Mouse (Mus musculus) megakaryocyte progenitor cell, adult 5-6 weeks (primary cell): ENCODE measurements around the gene Psg17. TPM values are rescaled to one million over a fixed set of nuclear protein-coding genes. Genes with fewer than 3 reads are reported as not detected.
"Not testable (repeated sequence)": the region's sequence is repeated elsewhere in the genome, so short reads cannot be mapped to it uniquely, and the experiment has no call there.

Experiments used
- ATAC-seq: replicated peaks from 2 replicates; pipeline ENCODE4 v1.8.0; 2016; ENCODE audit warnings: mild to moderate bottlenecking, moderate TSS enrichment, inconsistent platforms; ENCODE audit not compliant: poor library complexity
- total RNA-seq, 2 experiments: library from RNA; stranded (forward) in 1 of 2; stranded (reverse) in 1 of 2; fragments of 157-497, 149-512 nt in 1 of 2; fragments of 200-1000 nt in 1 of 2; gene quantifications; 2 replicates each; pipeline versions ENCODE4 v1.2.3 to v1.2.4; 2015 to 2017

Psg17 gene
- total RNA-seq (2015) (not detected in 2 replicates), total RNA-seq (2017) (not detected in 2 replicates)

DNA sequence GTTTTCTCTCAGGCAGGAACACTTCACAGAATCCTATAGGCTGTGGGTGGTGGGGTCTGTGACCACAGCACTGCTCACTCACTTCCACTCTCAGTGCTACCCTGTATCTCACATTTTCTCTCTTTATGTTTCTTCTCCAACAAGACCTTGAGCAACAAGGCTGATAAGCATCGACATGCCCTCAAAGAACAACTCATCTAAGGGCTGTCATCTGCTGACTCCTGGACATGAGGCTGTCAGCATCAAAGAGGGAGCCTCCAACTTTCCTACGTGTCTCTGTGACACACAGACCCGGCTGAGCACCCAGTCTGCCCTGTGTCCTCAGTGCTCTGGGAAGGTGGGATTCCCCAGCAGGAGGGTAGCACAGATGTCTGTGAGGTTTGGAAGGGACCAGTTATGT is at the start of gene Psg17:
TSS of gene Psg17 (minus strand) at position 101 of the 400 bp plus-strand sequence.
- ATAC-seq = no peak

DNA sequence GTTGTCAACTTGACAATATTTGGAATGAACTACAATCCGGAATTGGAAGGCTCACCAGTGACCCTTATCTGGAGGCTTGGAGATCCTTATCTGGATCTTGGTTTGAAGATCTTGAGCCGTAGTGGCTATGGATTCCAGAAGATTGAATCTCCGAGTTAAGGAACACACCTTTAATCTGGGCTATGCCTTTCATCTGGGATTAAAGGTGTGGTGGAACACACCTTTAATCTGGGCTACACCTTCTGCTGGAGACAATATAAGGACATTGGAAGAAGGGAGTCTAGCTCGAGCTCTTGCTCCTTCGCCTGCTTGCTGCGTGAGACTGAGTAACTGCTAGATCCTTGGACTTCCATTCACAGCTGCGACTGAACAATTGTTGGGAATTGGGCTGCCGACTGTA is 49.6 kb upstream of the Psg17 start, which contains the start of gene Pglyrp1:
TSS of gene Pglyrp1 (plus strand) at position 301 of the 400 bp plus-strand sequence.
- ATAC-seq = not testable (repeated sequence)

DNA sequence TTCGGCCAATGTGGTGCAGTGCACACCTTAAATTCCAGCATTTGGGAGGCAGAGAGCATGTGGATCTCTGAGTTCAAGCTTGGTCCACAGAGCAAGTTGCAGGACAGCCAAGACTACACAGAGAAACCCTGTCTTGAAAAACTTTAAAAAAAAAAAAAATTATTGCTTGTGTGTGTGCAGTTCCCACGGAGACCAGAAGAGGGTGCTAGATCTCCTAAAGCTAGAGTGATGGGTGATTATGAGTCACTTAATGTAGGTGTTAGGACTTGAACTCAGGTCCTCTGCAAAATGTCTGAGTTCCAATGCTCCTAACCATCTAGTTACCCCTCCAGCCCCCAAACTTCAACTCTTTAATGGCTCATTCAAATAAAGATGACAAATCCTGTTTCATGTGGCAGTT is 47.1 kb upstream of the Psg17 start:
- no peak for ATAC-seq

DNA sequence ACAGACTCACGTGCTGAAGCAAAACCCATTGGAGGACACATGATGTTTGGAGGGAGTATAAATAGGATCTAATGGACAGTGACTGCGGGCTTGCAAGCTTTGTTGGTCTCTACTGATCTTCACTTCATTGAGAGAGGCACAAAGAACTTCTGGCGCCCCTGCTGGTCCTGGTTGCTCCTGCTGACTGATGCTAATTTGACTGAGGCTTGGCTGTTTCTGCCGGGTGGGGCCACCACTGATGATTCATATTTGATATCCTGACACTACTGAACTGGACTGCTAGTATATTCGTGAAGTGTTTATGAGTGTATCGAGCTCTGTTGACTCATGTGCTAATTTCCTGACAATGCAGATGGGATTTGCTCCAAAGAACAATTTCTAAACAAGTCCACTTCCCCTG is 41.4 kb upstream of the Psg17 start:
- ATAC-seq = no peak

DNA sequence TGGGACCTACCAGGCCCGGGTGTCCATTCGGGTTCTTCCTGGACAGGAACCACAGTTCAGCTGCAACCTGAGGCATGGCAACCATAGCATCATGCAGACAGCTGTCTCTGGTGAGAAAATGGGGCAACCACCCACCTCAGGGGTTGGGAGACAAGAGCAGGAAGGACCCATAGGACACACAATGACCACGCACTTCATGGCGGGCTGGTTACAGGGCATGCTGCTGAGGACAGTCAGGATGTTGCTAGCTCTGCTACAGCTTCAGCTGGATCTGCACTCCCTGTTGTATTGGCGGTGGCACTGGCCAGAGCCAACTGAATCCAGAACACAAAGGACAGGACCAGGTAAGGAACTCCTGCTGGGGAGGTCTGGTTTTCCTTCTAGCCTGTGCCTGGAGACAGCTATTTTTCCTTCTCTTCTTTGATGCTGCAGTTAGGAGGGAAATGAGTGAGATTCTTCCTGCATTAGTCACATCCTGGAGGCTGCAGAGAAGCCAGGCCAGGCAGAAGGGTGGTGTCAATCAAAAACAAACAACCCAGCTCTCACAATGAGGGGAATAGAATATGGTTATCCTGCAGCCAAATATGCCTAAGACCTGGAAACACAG is 37.0 kb upstream of the Psg17 start:
- ATAC-seq = no peak

DNA sequence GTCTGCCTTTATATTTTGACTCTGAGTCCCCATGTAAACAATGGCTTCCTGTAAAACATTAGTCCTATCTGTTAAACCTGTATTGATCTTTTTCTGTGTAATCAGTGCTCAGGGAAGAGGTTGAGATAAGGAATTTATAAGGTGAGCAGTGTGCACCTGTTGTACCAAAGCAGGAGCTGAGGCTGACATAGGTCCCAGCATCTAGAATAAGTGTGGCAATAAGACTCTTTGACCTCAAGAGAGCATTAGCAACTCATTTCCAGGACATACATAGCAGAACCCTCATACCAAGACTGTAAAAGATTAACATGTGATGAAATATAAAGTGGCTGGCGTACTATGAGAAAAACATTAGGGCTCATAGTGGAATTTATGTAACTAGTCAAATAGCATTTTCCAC is 27.0 kb upstream of the Psg17 start:
- ATAC-seq = no peak

DNA sequence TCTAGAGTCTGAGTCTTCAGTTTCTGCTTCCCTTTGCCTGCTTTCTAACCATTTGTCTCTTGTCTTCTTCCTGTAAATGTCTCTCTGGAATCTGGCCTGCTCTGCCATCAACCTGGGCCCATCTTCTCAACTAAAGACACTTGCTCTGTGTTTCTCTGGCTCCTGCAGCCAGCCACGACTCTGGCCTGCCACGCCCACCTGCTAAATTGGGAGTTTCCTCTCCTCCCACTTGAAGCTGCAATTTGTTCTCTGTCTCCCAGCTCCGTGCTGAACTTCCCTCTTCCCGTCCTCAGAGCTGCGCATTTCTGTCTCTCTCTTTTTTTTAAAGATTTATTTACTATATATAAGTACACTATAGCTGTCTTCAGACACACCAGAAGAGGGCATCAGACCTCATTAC is 23.4 kb upstream of the Psg17 start:
- no peak for ATAC-seq

DNA sequence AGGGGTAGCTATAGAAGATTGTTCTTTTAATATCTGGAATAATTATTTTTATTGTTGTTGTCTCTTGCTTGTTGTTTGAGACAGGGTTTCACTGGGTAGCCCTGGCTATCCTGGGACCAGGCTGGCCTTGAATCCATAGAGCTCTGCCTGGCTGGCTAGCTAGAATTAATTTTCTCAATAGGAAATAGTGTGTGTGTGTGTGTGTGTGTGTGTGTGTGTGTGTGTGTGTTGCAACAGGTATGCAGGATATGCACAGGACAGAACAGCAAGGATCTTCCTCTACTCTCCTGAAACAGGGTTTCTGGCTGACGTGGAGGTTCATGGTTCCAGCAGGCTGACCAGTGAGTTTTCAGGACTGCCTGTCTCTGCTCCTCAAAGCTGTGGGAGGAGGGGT is 19.8 kb upstream of the Psg17 start:
- ATAC-seq = 0 out of 2 replicates have a peak, but pooled peaks have one; percentile 2

DNA sequence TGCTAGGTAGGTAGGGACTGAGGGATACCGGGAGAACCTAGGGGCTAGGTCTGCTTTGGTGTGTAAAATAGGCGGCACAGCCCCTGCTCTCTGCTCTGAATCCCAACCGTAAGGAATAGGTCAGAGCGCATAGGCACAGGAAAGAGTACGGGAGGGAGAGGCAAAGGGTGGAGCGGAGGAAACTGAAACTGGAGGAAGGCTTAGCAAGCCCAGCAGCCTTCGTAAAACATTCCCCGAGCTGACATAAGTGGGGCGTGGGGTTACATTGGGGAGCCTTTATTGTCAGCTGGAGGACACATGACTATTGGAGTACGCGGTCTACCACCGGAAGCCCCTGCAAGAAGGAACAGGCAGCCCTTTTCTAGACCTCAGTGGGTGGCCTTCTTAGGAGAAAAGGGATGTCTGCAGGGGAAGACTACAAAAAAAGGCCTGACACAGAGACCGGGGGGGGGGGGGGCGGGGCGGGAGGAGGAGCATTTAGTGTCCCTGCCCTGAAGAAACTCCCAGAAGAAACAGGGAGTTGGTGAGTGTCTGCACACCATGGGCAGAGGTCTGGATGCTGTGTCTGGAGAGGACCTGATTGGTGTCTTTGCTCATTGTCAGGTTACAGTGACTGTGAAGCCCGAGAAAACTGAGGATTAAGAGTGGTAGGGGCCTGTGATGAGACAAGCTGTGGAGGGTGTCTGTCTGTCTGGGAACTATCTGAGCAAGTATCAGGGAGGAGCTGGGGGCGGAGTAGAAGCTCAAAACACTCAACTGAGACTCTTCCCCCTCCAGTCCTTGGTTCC is 19.2 kb upstream of the Psg17 start:
- peak; percentile 93 for ATAC-seq

DNA sequence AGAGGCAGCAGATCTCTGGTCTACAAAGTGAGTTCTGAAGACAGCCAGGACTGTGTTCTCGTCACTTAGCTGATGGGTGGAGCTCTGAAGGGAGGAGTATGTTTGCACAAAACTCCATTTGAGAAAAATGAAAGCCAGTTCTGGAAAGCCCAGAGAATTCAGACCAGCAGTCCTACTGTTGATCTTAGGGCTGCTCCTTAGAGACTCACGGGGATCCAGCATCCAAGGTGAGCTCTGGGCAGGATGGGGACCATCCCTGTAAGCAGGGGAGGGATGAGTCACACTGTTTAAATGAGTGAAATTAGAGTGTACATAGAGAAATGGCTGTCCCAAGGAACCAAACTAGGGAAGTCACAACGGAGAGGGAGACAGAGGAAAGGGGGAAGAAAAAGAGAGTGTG is 18.5 kb upstream of the Psg17 start, which contains the start of gene Mill2:
TSS of gene Mill2 (plus strand) at position 102 of the 400 bp plus-strand sequence.
- ATAC-seq = peak; percentile 14; the same call in 1 of the 2 replicates

DNA sequence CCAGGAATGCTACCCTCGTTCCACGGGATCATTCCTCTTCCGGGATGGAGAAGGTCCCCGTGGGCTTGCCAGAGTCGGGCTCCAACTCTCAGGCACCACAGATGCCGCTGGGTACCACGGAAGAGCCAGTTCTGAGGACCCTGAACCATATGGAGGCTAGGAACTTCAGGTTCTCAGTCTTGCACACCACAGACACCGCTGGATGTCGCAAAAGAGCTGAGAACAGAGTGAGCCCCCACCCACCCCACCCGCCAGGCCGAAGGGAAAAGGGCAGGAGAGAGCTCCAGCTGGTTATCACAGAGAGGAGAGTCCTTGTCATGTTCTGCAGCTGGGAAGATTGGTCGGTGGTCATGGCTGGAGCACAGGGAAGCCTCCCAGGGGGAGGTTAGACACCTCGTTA is 10.9 kb upstream of the Psg17 start:
- ATAC-seq = no peak

DNA sequence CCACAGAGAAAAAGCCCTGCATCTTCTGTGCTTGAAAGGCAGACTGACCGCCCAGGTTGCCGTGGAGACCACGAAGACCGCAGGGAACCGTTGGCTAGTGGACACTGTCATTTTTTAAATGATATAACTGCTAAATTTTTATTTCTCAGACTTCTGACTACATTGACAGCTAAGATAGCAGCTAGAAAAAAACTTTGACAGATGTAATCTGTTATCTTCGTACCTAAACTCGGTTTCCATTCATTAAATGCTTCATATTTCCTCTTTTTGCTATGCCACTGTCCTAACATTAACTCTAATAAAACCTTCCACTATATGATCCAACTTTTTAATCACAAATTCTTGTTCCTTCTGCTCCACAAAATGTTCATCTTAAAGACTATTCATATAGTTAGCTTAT is 8.1 kb upstream of the Psg17 start:
- no peak for ATAC-seq

DNA sequence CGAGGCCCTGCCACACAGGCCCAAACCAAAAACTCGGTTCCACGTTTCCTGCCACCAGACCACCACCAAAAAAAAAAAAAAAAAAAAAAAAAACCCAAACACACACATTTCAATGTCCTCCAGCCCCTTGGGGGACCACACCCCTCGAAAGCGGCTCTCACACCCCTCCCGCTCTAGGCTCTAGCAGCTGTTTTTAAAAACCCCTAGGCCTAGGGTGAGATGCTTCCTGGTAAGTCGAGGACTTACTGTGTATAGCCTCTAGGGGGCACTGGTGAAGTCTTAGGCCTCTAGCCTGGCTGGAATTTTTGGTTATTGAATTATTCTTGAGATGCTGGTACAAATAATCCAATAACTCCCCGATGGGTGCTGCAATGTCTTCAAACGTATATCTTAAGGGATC is 7.2 kb upstream of the Psg17 start:
- ATAC-seq = peak; percentile 80

DNA sequence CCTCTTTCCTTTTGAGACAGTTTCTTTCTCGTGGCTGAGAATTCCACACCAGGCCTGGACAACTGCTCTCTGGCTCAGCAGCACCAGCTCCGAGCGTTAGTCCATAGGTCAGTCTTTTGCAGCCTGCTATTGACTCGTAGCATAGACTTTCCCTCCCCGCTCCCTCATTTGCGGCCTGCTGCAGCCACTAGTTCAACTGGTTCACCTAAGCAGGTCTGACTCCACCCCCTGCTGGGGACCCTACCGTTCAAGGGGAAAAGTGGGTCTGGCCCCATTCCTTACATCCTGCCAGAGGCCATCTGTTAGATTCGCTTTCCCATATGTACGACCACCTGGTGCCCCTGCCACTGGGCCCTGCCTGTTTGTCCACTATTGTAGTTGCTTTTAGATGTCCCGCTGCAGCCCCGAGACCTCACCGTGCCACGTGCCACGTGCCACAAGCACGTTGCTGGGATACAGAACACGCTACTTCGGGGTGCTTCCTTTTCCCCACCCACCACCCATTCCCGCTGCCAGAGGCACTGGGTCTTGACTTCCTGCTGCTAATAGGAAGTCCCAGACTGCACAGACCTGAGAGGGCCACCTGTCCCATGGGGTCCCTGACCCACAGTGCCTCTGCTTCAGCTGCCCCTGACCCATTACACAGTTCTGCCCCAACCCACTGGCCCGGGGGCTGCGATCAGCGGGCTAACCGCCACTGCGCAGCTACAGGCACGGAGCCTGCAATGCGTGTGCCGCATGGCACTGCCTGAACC is 6.6 kb upstream of the Psg17 start:
- no peak for ATAC-seq

DNA sequence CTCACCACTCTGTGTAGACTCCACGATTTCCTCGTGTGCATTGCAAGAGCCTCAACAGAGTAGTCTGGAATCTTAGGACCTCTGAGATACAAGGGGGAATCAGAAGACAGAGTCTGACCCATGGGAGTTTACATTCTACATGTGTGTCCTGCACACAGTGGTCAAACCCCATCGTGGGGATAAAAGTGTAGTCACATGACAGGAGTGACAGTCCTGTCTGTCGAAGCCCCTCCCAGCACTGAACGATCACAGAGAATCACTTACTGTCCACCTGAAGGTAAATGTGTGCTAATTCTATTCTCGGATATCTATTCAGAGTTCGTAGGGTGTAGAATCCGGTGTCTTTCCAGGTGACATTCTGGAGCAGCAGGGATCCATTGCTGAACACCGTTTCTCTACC is 3.1 kb downstream of the Psg17 start:
- ATAC-seq = no peak

DNA sequence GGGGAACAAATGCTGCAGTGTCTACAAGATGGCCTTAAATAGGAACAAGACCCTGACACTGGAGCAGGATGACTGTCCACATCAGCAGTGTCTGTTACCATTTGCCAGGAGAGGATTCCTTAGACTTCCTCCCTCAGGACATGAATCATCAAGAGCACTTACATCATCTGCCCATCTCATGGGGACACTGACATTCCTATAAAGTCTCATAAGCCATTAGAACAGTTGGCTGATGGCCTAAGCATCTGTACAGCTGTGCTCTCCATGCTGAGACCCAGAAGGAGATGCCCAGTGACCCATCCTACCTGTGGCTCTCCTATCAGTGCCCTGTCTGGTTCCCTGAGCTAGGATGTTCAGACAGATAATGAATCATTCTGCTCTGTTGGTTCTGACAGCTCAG is 17.9 kb downstream of the Psg17 start:
- no peak for ATAC-seq

DNA sequence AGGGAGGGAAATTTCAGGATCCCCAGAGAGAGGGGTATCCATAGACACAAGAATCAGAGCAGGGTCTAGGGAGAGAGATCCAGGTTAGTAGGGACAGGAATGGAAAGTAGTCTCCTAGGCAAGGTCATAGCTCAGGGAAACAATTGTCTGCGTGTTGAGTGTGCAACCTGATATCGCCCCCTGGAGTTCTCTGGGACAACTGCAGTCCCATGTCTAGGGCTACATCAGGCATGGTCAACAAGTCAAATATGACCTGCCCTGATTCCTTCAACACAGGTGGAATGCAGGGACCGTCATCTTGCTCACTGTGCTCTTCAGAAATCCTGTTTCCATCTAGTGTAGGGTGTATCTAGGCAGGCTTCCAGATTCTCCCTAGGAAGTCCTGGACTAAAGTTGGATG is 22.3 kb downstream of the Psg17 start:
- no peak for ATAC-seq

DNA sequence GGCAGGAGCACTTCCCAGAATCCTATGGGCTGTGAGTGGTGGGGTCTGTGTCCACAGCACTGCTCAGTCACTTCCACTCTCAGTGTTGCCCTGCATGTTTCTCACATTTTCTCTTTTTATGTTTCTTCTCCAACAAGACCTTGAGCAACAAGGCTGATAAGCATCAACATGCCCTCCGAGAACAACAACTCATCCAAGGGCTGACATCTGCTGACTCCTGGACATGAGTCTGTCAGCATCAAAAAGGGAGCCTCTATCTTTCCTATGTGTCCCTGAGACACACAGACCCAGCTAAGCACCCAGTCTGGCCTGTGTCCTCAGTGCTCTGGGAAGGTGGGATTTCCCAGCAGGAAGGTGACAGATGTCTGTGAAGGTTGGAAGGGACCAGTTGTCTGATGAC is 23.0 kb downstream of the Psg17 start, which contains the start of gene Psg19:
TSS of gene Psg19 (minus strand) at position 101 of the 400 bp plus-strand sequence.
- no peak for ATAC-seq

DNA sequence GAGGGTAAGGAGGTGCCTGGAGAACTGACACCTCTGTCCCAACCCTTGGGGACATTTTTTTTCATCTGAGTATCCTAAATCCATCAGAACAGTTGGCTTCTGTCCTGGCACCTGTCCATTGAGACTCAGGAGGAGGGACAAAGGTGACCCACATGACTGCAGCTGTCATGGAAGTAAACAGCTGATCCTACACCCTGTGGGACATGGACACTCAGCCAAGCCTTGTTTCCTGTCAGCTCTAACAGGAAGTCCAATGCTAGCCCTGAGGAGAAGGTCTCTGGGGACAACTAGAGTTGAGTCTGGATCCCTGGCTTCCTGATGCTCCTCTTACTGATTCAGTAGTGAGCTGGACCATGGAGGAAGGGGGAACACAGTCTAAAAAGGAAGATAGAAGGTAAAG is 30.7 kb downstream of the Psg17 start:
- not testable (repeated sequence) for ATAC-seq

DNA sequence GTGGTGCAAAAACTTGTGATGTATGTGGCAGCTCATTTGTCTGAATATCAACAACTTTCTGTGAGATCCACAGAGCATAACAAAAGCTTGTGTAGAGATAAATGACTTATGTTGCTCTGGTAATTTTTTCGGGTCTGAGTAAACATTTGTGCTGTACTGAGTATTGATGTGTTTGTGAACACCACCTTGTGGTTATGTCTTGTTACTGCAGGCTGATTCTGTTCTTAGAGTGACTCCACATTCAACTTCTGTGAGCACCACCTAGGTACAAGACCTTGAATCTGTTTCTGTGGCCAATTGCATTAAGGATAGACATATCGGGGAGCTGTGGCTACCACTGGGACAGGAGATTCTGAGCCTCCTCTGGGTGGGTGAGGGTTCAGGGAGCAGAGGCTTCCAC is 40.1 kb downstream of the Psg17 start:
- ATAC-seq = peak; percentile 44; the same call in 1 of the 2 replicates

DNA sequence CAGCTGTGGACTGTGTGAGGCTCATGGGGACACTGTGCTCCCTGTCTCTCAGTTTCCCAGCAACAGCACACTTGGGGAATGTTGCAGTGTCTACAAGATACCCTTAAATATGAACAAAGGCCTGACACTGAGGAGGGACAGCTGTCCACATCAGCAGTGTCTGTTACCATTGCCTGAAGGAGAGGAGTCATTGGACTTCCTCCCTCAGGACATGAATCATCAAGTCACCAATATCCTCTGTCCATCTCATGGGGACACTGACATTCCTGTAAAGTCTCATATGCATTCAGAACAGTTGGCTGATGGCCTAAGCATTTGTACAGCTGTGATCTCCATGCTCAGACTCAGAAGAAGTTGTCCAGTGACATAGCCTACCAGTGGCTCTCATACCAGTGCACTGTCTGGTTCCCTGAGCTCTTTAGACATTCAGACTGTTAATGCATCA is 42.0 kb downstream of the Psg17 start:
- ATAC-seq = no peak
